Mouse (Mus musculus): Measurements from ENCODE around the gene Ccnd3. TPM values are rescaled to one million over a fixed set of nuclear protein-coding genes. Genes with fewer than 3 reads are reported as not detected.

The Ccnd3 gene
- polyA plus RNA-seq, 1 experiment from 2014 or later = 18.7 TPM

DNA sequence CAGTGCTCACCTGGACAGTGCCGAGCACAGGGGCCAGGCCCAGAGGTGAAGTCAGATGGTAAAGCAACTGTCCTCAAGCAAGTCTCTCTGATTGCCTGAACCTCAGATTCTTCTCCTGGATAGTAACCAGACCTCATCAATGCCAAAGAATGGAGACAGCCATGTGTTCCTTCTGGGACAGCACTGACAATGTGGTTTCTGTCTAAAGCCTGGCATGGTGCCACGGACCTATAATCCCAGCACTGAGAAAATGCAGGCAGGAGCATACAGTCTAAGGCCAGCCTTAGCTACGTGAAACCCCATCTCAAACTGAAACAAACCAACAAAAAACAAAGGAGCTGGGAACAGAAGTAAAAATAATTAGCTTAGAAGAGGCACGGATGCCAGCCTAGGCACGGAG is 34.2 kb upstream of the Ccnd3 start:
- Histone ChIP-seq H3K4me3 (ENCODE audit: inconsistent target) (no peak overlapping the region), H3K79me2 (ENCODE audit: inconsistent target) (no peaks in the 10 kb centered on the region), H3K36me3 (ENCODE audit: inconsistent target) (no peaks in the 10 kb centered on the region), H3K27ac (no peak overlapping the region)
- WGBS (ENCODE audit: missing documents) = 92% methylated on average over 5 of the region's 5 CpGs

DNA sequence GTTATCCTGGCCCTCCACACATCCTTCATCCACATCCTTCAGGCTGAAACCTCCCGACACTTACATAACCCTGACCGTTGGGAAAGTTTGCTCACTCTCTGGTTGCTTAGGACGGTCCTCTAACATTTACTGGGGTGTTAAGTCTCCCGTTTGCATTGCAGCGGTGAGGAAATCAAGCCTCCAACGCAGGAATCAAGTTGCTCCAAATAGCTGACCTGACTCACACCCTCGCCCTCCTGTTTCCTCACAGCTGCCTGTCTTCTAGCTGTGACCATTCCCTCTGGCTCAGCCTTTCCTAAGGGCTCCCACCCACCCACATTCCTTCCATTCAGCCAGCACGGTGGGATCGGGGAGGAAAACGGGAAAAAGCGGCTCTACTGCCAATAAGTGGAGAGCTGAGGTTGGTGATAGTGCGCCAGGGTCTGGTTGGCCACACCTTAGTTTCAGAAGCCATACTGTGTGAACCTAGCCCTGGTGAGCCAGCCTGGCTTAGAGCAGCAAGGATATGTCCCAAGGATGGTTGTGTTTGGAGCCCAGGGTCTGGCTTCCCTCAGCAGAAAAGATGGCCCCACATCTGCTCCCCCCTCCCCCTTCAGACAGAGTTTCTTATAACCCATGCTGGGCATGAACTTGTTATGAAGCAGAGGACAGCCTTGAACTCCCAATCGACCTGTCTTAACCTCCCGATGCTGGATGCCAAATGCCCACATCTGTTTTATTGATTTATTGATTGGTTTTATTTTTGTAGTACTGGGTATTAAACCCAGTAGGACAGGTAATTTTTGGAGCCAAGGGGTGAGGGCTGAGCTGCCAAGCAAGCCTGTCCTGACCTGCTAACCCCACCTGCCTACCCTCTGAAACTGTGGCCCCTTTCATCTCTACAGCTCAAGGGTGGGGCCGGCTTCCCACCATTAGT is 32.2 kb upstream of the Ccnd3 start:
- 79% methylated on average over 15 of the region's 15 CpGs for WGBS (ENCODE audit: missing documents)
- H3K79me2 ChIP-seq (ENCODE audit: inconsistent target) = no peaks in the 10 kb centered on the region
- H3K27ac ChIP-seq = no peak overlapping the region
- H3K36me3 ChIP-seq (ENCODE audit: inconsistent target) = no peaks in the 10 kb centered on the region
- H3K4me3 ChIP-seq (ENCODE audit: inconsistent target) = no peak overlapping the region

DNA sequence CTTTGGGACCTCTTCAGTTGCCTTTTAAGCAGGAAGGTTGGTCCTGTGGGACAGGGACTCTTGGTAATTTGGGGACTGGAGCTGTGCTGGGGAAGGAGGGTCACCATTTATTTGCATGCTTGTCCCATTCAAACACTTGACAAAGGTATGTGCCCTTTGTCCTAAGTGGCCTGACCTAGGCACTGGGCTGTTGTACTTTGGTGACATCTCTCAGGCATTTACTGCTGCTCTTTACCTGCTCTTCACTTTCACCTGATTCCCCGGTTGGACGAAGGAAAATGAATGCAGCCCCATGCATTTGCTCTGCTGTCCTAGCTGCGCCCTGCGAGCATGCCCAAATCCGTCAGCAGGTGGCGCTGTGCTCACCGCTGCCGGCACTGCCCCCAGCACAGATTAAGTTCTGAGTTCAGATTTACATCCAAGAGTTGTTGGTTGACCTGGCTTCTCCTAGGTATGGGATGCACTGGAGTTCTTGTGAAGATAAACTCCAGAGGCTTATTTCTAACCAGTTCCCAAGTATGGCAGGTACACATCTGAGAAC is 31.3 kb upstream of the Ccnd3 start:
- no peak overlapping the region for H3K4me3 ChIP-seq (ENCODE audit: inconsistent target)
- WGBS (ENCODE audit: missing documents) = 10% methylated on average over 8 of the region's 8 CpGs
- no peaks in the 10 kb centered on the region for H3K79me2 ChIP-seq (ENCODE audit: inconsistent target)
- H3K27ac ChIP-seq = no peak overlapping the region
- no peaks in the 10 kb centered on the region for H3K36me3 ChIP-seq (ENCODE audit: inconsistent target)

DNA sequence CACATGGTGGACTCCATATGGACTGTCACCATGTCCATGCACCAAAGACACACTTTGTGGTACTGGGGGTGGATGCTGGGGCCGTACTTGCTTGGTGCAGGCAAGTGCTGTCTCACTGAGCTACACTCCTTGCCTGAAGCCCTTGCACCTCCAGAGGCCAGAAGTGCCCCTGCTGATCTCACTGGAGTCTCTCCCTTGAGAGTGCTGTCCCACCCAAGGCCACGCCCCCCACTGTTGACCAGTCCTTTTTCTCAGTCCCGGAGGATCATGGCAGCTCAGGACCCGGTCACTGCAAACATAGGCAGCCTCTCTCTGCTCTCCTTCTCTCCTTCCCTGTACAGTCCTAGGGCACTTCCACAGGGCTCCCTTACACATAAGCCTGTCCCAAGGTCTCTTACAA is 30.6 kb upstream of the Ccnd3 start:
- 87% methylated on average over 4 of the region's 4 CpGs for WGBS (ENCODE audit: missing documents)
- Histone ChIP-seq H3K36me3 (ENCODE audit: inconsistent target) (no peaks in the 10 kb centered on the region), H3K79me2 (ENCODE audit: inconsistent target) (no peaks in the 10 kb centered on the region)

DNA sequence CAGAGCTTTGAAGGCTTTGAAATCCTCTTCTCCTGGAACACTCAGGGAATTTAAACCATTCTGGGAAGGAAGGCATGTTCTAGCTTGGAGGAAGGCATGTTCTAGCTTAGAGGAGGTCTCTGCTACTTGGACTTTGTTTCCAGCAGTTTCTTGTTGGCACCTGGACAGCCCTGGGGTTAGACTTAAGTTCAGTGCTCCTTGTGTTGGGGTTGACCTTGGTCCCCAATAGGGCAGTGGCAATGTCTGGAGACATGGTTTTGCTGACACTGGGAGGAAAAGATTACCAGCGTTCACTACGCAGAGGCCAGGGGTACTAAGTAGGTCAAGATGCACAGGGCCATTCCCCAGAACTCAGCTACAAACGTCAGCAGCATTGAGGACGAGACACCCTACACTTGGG is 29.7 kb upstream of the Ccnd3 start:
- Histone ChIP-seq H3K4me3 (ENCODE audit: inconsistent target) (no peak overlapping the region), H3K36me3 (ENCODE audit: inconsistent target) (no peaks in the 10 kb centered on the region), H3K27ac (no peak overlapping the region), H3K79me2 (ENCODE audit: inconsistent target) (no peaks in the 10 kb centered on the region)
- 89% methylated on average over 4 of the region's 4 CpGs for WGBS (ENCODE audit: missing documents)

More for the DNA sequence above, 30.6 kb upstream of the Ccnd3 start:
- H3K27ac ChIP-seq = no peak overlapping the region
- no peak overlapping the region for H3K4me3 ChIP-seq (ENCODE audit: inconsistent target)

DNA sequence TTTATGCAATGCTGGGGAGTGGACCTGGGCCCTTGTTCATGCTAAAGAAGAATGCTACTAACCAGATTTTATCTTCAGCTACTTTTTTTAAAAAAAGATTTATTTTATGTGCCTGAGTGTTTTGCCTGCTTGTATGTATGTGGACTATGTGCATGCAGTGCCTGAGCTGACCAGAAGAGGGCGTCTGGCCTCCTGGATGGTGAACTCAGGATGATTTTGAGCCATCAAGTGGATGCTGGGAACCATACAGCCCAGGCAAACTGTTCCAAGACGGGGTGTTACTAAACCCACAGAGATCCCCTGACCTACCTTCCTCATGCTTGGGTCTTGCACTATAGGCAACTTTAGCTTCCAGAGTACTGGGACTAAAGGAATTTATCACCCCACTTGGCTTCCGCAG is 29.1 kb upstream of the Ccnd3 start:
- WGBS (ENCODE audit: missing documents) = 62% methylated on average over 3 of the region's 3 CpGs
- Histone ChIP-seq H3K36me3 (ENCODE audit: inconsistent target) (no peaks in the 10 kb centered on the region), H3K27ac (no peak overlapping the region), H3K79me2 (ENCODE audit: inconsistent target) (no peaks in the 10 kb centered on the region), H3K4me3 (ENCODE audit: inconsistent target) (no peak overlapping the region)

DNA sequence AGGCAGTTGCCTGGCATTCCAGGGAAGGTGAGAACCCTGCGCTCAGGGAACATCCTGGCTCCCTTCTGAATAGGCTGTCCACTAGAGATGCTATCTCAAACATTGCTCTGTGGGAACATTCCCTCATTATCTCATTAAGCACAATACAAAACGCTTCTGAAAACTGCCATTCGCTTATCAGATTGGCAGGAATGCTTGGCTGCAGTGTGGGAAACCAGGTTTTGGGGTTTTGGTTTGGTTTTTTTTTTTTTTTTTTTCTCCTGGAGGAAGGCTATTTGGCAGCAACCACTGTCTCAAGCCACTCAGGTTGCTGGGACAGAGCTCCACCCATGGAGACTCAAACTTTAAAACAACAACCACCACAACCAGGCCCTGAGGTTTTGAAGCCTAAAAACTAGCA is 25.0 kb upstream of the Ccnd3 start:
- Histone ChIP-seq H3K27ac (no peak overlapping the region), H3K4me3 (ENCODE audit: inconsistent target) (no peak overlapping the region), H3K36me3 (ENCODE audit: inconsistent target) (no peaks in the 10 kb centered on the region), H3K79me2 (ENCODE audit: inconsistent target) (no peaks in the 10 kb centered on the region)
- 72% methylated on average over 3 of the region's 3 CpGs for WGBS (ENCODE audit: missing documents)

DNA sequence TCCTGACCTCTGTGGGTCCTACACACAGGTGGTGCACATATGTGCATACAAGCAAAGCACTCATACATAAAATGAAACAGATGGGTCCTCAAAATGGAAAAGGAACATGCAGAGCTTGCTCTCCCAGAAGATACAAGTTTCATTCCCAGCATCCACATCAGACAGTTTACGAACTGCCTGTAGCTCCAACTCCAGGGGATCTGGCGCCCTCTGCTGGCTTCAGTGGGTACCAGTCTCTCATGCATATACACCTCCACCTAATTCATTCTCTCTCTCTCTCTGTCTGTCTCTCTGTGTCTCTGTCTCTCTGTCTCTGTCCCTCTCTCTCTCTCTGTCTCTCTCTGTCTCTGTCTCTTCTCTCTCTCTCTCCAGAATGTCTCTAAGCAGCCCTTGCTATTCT is 22.4 kb upstream of the Ccnd3 start:
- WGBS (ENCODE audit: missing documents) = 55% methylated on average over 2 of the region's 2 CpGs
- Histone ChIP-seq H3K27ac (no peak overlapping the region), H3K79me2 (ENCODE audit: inconsistent target) (no peaks in the 10 kb centered on the region), H3K4me3 (ENCODE audit: inconsistent target) (no peak overlapping the region), H3K36me3 (ENCODE audit: inconsistent target) (no peaks in the 10 kb centered on the region)

DNA sequence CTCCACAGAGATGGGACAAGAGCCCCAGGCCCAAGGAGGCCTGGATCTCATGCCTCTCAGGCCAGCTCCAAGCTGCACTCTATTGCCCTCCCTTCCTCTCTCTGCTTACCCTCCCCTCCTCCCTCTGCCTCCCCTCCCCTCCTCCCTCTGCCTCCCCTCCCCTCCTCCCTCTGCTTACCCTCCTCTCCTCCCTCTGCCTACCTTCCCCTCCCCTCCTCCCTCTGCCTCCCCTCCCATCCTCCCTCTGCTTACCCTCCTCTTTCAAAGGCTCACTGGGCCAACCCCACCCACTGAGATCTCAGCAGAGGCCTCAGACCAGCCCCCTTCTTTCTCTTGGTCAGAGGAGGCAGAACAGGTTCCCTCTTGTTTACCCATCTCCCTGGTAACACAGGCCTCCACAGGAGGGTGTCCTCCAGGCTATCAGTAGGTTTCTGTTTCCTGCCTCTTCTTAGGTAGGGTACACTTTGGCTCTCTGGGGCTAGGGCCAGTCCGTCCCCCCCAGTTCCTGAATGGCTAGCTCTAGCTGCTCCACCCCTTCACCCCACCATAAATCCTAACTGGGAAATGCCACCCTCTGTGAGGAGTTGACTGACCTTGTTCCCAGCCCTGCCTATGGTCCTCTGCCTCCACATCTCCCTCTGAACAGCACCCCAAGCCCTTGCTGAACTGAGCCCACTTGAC is 20.5 kb upstream of the Ccnd3 start:
- 55% methylated on average over 1 of the region's 1 CpGs for WGBS (ENCODE audit: missing documents)
- Histone ChIP-seq H3K27ac (no peak overlapping the region), H3K4me3 (ENCODE audit: inconsistent target) (no peak overlapping the region), H3K36me3 (ENCODE audit: inconsistent target) (peaks cover 12% of the 10 kb centered on the region), H3K79me2 (ENCODE audit: inconsistent target) (no peaks in the 10 kb centered on the region)

DNA sequence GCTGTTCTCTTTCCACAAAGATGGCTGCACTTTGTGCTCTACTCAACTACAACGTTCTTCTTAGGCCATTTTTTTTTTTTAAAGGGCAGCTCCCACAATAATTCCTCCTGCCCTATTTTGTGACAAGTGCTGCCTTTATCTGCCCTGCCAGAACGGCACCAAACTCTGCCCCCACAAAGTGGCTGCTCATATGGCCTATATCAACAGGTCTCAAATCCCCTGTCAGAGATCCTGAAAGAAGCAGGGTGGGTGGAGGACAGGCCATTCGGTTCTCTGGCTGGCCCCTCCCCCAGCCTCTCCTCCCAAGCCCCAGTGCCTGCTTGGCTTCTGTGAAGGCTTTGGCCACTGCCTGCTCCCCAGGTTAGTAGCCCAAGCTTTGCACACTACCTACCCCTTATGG is 19.9 kb upstream of the Ccnd3 start:
- H3K4me3 ChIP-seq (ENCODE audit: inconsistent target) = no peak overlapping the region
- 35% methylated on average over 3 of the region's 3 CpGs for WGBS (ENCODE audit: missing documents)
- H3K79me2 ChIP-seq (ENCODE audit: inconsistent target) = no peaks in the 10 kb centered on the region
- H3K36me3 ChIP-seq (ENCODE audit: inconsistent target) = peaks cover 19% of the 10 kb centered on the region
- no peak overlapping the region for H3K27ac ChIP-seq

DNA sequence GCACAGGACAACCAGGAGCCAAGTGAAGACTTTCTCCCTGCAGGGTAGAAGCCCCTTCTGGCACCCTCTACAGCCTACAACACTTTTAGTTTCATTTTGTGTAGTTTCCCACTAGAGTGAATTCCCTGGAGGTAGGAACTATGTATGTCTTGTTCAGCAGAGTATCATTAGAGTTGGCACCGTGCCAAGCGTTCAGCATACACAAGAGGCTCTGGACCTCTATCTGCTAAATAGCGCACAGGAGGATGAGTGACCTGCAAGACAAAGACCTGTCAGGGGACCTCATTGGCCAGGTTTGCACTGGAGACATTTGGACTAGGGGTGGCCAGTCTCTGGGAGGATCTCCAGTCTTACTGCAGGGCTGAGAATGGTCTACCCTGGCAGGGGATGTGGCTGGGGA is 19.1 kb upstream of the Ccnd3 start:
- 87% methylated on average over 3 of the region's 3 CpGs for WGBS (ENCODE audit: missing documents)
- H3K27ac ChIP-seq = no peak overlapping the region
- no peak overlapping the region for H3K4me3 ChIP-seq (ENCODE audit: inconsistent target)
- no peaks in the 10 kb centered on the region for H3K79me2 ChIP-seq (ENCODE audit: inconsistent target)
- peaks cover 27% of the 10 kb centered on the region for H3K36me3 ChIP-seq (ENCODE audit: inconsistent target)

DNA sequence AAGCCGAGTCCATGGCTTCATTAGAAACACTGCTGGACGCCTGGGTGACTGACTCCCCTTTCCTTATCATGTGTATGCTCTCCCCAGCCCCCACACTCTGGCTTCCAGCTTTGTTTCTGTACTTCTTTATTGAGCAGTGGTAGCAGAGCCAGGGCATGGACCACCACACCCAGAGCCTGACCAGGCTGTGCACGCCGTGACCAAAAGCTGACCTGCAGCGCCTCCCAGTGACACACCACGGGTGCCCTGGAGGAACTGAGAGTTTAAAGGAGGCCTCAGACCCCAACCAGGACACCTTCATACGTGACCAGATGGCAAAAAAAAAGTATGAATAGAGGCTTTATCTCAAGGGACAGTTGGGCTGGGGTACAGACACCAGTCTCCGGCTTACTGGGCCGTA is 14.1 kb upstream of the Ccnd3 start:
- Histone ChIP-seq H3K27ac (no peak overlapping the region), H3K4me3 (ENCODE audit: inconsistent target) (no peak overlapping the region), H3K79me2 (ENCODE audit: inconsistent target) (no peaks in the 10 kb centered on the region), H3K36me3 (ENCODE audit: inconsistent target) (peaks cover 75% of the 10 kb centered on the region)
- WGBS (ENCODE audit: missing documents) = 90% methylated on average over 9 of the region's 9 CpGs

DNA sequence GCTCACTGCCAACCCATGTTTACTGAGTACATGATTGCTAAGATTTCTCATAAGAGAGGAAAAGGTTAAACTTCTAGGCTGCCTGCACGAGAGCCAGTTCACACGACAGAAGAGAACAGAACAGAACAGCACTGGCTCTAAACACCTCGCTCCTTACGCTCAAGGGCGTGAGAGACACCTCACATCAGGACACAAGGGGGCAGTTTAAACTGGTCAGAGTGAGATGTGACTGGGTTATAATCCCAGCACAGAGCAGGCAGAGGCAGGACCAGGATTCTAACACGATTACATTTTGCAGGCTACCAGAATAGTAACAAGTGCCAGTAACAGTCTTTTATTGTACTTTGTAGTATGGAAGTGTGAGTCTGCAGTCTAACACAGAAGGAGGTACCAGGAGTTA is 12.1 kb upstream of the Ccnd3 start:
- Histone ChIP-seq H3K27ac (no peak overlapping the region), H3K4me3 (ENCODE audit: inconsistent target) (no peak overlapping the region), H3K79me2 (ENCODE audit: inconsistent target) (no peaks in the 10 kb centered on the region), H3K36me3 (ENCODE audit: inconsistent target) (peaks cover 88% of the 10 kb centered on the region)
- 87% methylated on average over 6 of the region's 6 CpGs for WGBS (ENCODE audit: missing documents)

DNA sequence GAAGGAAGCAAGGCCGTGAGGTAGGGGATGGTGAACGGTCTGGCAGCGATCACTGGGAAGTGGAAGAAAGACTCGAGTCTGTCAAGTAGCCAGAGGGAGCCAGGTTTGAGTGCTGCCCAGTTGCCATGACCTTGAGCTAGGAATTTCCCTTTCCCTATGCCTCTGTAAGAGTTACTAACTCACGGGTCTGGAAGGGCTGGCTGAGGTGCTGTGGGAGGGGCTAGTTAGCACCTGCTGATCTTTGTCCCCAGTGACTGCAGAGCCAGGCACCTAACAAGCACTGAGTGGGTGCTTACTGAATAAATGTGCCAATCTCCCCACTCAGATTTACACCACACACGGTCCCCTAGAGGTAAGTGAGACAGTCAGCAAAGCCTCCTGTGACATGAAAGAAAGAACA is 11.2 kb upstream of the Ccnd3 start:
- 87% methylated on average over 6 of the region's 6 CpGs for WGBS (ENCODE audit: missing documents)
- Histone ChIP-seq H3K79me2 (ENCODE audit: inconsistent target) (no peaks in the 10 kb centered on the region), H3K36me3 (ENCODE audit: inconsistent target) (peaks cover 89% of the 10 kb centered on the region), H3K27ac (no peak overlapping the region), H3K4me3 (ENCODE audit: inconsistent target) (no peak overlapping the region)

DNA sequence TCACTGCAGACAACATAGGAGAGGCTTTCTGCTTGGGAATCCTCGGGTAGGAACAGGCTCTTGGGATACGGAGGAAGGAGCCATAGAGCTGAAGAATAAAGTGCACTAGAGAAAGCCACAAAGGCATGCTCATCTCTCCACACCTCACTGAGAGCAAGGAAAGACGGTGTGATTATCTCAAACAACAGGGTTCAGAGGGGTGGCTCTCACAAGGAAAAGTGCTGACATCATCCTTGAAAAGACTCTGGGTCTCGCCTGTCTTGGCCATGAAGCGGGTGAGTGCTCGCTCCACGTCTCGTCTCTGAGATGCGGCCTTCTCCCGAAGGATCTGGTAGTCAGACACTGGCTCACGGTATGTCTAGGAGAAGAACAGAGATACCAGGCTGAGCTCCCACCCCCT is 10.7 kb upstream of the Ccnd3 start:
- peaks cover 84% of the 10 kb centered on the region for H3K36me3 ChIP-seq (ENCODE audit: inconsistent target)
- WGBS (ENCODE audit: missing documents) = 97% methylated on average over 11 of the region's 11 CpGs
- no peak overlapping the region for H3K4me3 ChIP-seq (ENCODE audit: inconsistent target)
- no peaks in the 10 kb centered on the region for H3K79me2 ChIP-seq (ENCODE audit: inconsistent target)
- no peak overlapping the region for H3K27ac ChIP-seq
